Mouse (Mus musculus): ENCODE measurements around the gene Akirin1. TPM values are rescaled to one million over a fixed set of nuclear protein-coding genes. Genes with fewer than 3 reads are reported as not detected.
A peak's percentile ranks its signal among the peaks of the same experiment; 100 is the strongest.

Akirin1 gene
- polyA plus RNA-seq, 1 experiment from 2014 or later: 104 TPM

DNA sequence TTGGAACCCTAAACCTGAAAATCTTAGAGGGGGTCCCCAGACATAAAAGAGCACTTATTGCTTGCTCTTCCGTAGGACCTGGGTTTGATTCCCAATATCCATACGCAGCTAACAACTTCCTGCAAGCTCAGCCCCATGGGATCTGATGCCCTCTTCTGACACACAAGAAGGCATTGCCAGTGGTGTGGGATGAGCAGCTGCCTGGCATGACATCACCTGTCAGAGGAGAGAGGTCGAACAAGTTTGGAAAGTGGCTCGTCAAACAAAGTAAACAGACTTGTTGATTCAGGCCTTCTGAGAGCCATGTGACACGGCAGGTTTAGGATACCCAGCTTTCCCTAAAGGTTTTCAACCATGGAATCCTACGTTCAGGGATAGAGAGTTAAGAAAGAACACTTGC, 14.9 kb upstream of the Akirin1 start:
- Histone ChIP-seq H3K4me2 (replicated peaks; ENCODE audit: low read depth, low read length) (no peak overlapping the region), H3K4me1 (replicated peaks; ENCODE audit: control insufficient read depth, insufficient read depth, low read length) (no peaks in the 10 kb centered on the region), H3K27ac (ENCODE audit: low read depth, low read length) (no peak overlapping the region), H3K27me3 (ENCODE audit: control insufficient read depth, insufficient read depth, low read length) (no peaks in the 10 kb centered on the region), H3K4me3 (ENCODE audit: low read depth, low read length) (no peak overlapping the region), H3K9me3 (ENCODE audit: control insufficient read depth, low read length) (no peaks in the 10 kb centered on the region), H3K9ac (ENCODE audit: low read depth, low read length) (no peak overlapping the region), H3K36me3 (ENCODE audit: control insufficient read depth, insufficient read depth, low read length) (no peaks in the 10 kb centered on the region)
- no peak for DNase-seq (ENCODE audit: low spot score)
- WGBS: 79% methylated on average over 6 of the region's 6 CpGs
- ATAC-seq (ENCODE audit: low FRiP score): no peak

DNA sequence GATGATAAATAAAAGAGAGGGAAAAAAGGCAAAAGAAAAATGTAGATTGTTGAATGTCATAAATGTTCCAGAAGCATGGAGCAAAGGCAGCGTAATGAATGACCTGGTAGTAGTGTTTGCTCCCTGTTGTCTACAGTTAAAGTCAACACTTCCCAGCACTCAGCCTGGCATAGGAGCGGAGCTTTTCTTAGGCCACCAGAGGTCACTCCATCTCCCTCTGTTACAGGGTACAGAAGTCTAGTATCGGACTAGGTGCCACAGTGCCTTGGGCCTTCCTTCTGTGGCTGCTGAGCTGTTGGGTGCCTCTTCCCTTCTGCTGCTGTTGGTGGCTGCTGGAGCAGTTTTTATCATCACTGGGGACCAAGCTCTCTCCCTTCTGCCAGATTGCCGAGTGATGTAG, 8.2 kb upstream of the Akirin1 start:
- Histone ChIP-seq H3K36me3 (ENCODE audit: control insufficient read depth, insufficient read depth, low read length) (no peaks in the 10 kb centered on the region), H3K4me3 (ENCODE audit: low read depth, low read length) (no peak overlapping the region), H3K9me3 (ENCODE audit: control insufficient read depth, low read length) (no peaks in the 10 kb centered on the region), H3K27ac (ENCODE audit: low read depth, low read length) (no peak overlapping the region), H3K9ac (ENCODE audit: low read depth, low read length) (no peak overlapping the region), H3K4me2 (replicated peaks; ENCODE audit: low read depth, low read length) (no peak overlapping the region), H3K4me1 (replicated peaks; ENCODE audit: control insufficient read depth, insufficient read depth, low read length) (no peaks in the 10 kb centered on the region), H3K27me3 (ENCODE audit: control insufficient read depth, insufficient read depth, low read length) (no peaks in the 10 kb centered on the region)
- DNase-seq (ENCODE audit: low spot score): peak; percentile 10
- no peak for ATAC-seq (ENCODE audit: low FRiP score)
- WGBS: 63% methylated on average over 4 of the region's 4 CpGs

DNA sequence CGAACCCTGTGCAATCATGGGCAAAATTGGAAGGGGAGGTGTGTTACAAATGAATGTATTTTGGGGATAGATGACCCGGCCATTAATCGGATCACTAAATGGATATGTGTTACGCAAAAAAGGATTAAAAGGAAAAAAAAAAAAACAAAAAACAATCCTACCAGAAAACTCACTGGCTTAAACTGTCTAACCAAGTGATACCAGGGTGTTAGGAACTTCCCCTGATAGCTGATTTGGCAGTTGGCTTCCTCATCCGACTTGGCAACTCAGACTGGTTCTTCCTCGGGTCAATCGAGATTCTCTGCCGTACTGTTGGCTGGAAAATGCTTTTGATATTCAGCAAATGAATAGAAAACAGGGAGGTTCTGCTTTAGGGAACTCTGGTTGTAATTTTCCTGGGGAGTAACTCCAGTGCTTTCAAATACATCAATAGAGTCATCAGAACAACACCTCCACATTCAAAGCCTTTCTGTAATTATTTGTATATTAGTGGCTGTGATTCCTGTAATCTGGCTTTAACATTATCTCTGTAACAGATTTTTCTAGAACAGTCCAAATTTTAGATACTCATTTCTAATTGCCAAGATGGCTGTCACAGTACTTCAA, 665 bp upstream of the Akirin1 start:
- Histone ChIP-seq H3K9ac (ENCODE audit: low read depth, low read length) (peak overlapping the region; percentile 50), H3K4me2 (replicated peaks; ENCODE audit: low read depth, low read length) (peak overlapping the region; percentile 43), H3K9me3 (ENCODE audit: control insufficient read depth, low read length) (no peaks in the 10 kb centered on the region), H3K4me1 (replicated peaks; ENCODE audit: control insufficient read depth, insufficient read depth, low read length) (peaks cover 4% of the 10 kb centered on the region; the same call in 1 of the 2 replicates), H3K36me3 (ENCODE audit: control insufficient read depth, insufficient read depth, low read length) (no peaks in the 10 kb centered on the region), H3K27me3 (ENCODE audit: control insufficient read depth, insufficient read depth, low read length) (no peaks in the 10 kb centered on the region), H3K27ac (ENCODE audit: low read depth, low read length) (no peak overlapping the region), H3K4me3 (ENCODE audit: low read depth, low read length) (peak overlapping the region; percentile 92)
- ATAC-seq (ENCODE audit: low FRiP score) (no peak), DNase-seq (ENCODE audit: low spot score) (no peak)
- 3% methylated on average over 8 of the region's 8 CpGs for WGBS

DNA sequence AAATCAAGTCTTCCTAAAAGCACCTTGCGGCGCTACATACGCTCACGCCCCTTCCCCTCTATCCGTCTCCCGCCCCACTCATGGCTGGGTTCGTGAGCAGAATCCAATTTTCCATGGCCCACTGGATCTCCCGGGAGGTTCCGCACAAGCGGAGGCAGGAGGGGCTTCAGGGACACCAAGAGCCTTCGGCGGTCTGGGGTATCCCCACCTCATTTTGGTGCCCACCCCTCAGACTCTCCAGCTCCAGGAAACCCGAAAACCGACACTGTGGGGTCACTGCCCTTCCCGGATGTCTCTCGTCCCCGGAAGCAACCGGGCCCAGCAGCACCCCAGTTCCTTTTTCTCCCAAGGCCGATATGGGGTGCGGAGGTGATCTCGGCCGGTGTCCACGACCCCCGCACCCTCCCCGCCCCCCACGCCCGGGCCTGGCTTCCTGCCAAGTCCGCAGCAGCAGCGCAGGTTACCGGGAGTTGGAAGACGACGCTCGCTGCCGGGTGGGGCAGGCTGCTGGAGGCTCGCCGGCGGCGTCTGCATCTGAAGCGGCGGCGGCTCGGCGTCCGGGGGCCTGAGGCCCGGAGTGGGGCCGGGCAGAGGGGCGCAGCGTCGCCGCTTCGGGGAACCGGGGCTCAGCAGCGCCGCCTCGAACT, 538 bp downstream of the Akirin1 start:
- peak; percentile 86 for ATAC-seq (ENCODE audit: low FRiP score)
- Histone ChIP-seq H3K9ac (ENCODE audit: low read depth, low read length) (peak overlapping the region; percentile 70), H3K9me3 (ENCODE audit: control insufficient read depth, low read length) (no peaks in the 10 kb centered on the region), H3K4me1 (replicated peaks; ENCODE audit: control insufficient read depth, insufficient read depth, low read length) (peaks cover 4% of the 10 kb centered on the region; the same call in 1 of the 2 replicates), H3K4me3 (ENCODE audit: low read depth, low read length) (peak overlapping the region; percentile 92), H3K27ac (ENCODE audit: low read depth, low read length) (peak overlapping the region; percentile 86), H3K36me3 (ENCODE audit: control insufficient read depth, insufficient read depth, low read length) (no peaks in the 10 kb centered on the region), H3K27me3 (ENCODE audit: control insufficient read depth, insufficient read depth, low read length) (no peaks in the 10 kb centered on the region), H3K4me2 (replicated peaks; ENCODE audit: low read depth, low read length) (peak overlapping the region; percentile 59)
- DNase-seq (ENCODE audit: low spot score): peak; percentile 49
- WGBS: under 1% methylated on average over 45 of the region's 55 CpGs

DNA sequence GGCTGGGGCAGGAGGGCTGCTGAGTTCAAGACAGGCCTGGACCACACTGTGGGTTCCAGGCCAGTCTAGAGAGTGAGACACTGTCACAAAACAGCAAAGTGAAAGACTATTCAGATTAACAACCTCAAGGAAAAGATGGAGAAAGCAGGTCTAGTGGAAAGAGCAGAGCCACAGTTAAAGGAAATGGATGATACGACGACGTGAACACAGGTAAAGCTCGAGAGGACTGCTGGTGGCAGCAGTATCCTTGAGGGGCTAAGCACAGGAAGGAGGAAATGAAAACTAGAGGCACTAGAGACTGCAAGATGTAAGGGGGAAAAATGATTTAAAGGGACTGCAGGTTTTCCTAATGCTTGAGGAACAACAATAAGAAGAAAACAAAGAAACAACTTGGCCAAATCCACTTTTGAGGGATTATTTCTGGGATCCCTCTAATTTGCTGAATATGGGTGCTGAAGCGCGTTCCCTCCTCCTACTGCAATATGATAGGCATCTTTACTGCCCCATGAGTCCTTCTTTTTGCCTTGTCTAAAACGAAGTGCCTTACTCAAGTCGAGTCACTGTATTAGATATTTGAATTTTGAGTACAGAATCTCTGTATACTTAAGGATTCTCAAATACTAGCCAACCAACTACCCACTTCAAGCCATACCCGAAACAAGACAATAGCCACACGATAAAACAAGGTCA, 1.3 kb downstream of the Akirin1 start:
- no peaks in the 10 kb centered on the region for H3K9me3 ChIP-seq (ENCODE audit: control insufficient read depth, low read length)
- H3K4me1 ChIP-seq (replicated peaks; ENCODE audit: control insufficient read depth, insufficient read depth, low read length): peaks cover 4% of the 10 kb centered on the region; the same call in 1 of the 2 replicates
- H3K36me3 ChIP-seq (ENCODE audit: control insufficient read depth, insufficient read depth, low read length): no peaks in the 10 kb centered on the region
- WGBS: 23% methylated on average over 10 of the region's 10 CpGs
- ATAC-seq (ENCODE audit: low FRiP score) (no peak), DNase-seq (ENCODE audit: low spot score) (peak; percentile 6)
- peak overlapping the region; percentile 59 for H3K4me2 ChIP-seq (replicated peaks; ENCODE audit: low read depth, low read length)
- H3K27me3 ChIP-seq (ENCODE audit: control insufficient read depth, insufficient read depth, low read length): no peaks in the 10 kb centered on the region
- H3K9ac ChIP-seq (ENCODE audit: low read depth, low read length): peak overlapping the region; percentile 70
- H3K27ac ChIP-seq (ENCODE audit: low read depth, low read length): peak overlapping the region; percentile 86; the same call in 1 of the 2 replicates
- peak overlapping the region; percentile 92 for H3K4me3 ChIP-seq (ENCODE audit: low read depth, low read length)

DNA sequence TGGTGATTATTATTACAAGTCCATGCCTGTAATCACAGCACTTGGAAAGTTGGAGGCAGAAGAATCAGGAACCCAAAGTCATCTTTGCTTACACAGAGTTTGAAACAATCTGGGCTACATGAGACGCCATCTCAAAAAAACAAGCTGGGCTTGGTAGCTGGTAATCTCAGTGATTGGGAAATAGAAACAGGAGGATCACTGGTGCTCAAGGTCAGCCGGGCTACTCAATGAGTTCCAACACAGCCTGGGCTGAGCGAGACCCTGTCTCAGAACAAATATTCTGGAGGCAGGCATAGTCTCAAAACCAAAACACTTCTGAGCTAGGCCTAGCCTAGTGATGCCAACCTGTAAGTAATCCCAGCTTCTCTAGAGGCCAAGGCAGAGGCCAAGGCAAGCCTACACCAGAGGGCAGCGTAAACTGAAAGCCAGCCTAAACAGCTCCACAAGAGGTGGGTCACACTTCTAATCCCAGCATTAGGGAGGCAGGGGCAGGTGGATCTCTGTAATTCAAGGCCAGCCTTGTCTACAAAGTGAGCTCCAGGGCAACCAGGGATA, 4.8 kb downstream of the Akirin1 start:
- ATAC-seq (ENCODE audit: low FRiP score) (no peak), DNase-seq (ENCODE audit: low spot score) (no peak)
- no peak overlapping the region for H3K4me3 ChIP-seq (ENCODE audit: low read depth, low read length)
- no peak overlapping the region for H3K27ac ChIP-seq (ENCODE audit: low read depth, low read length)
- H3K4me2 ChIP-seq (replicated peaks; ENCODE audit: low read depth, low read length): no peak overlapping the region
- 0 out of 2 replicates have a peak, but pooled peaks cover 3% of the 10 kb centered on the region for H3K36me3 ChIP-seq (ENCODE audit: control insufficient read depth, insufficient read depth, low read length)
- H3K9me3 ChIP-seq (ENCODE audit: control insufficient read depth, low read length): no peaks in the 10 kb centered on the region
- H3K9ac ChIP-seq (ENCODE audit: low read depth, low read length): no peak overlapping the region
- peaks cover 4% of the 10 kb centered on the region; the same call in 1 of the 2 replicates for H3K4me1 ChIP-seq (replicated peaks; ENCODE audit: control insufficient read depth, insufficient read depth, low read length)
- 96% methylated on average over 4 of the region's 4 CpGs for WGBS
- no peaks in the 10 kb centered on the region for H3K27me3 ChIP-seq (ENCODE audit: control insufficient read depth, insufficient read depth, low read length)

DNA sequence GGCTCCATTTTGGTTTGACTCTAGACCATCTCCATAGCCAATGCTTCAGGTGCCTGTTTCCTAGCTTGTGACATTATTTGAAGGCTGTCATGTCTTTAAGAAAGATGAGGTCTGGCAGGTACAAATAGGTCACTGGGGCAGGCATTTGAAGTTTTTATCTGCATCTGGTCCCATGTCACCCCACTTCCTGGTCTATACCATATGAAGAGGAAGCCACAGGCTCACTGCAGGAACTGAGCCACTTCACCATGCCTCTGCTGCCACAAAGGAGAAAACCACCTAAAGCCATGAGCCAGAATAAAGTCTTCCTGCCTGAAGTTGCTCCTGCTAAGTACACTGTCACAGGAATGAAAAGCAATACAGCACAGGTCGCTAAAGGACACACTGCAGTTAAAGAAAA, 7.3 kb downstream of the Akirin1 start:
- H3K36me3 ChIP-seq (ENCODE audit: control insufficient read depth, insufficient read depth, low read length): peaks cover 7% of the 10 kb centered on the region; the same call in 1 of the 2 replicates
- DNase-seq (ENCODE audit: low spot score): no peak
- WGBS: 75% methylated on average over 1 of the region's 1 CpGs

DNA sequence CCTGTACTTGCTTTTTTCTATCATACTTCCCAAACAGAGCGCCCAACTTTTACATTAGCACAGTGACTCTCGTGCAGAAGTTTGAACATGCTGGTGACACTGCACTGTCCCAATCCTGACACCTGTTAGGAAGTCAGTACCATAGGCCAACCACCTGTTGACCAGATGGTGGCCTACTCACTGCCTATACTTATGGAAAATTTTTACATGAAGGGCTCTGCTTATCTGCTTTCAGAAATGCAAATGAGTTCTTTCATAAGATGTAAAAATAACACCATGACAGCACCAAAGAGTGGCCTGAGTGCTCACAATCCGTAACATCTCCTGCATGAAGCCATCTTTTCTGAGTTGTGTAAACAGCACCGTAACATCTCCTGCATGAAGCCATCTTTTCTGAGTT, 11.4 kb downstream of the Akirin1 start:
- no peak overlapping the region for H3K4me2 ChIP-seq (replicated peaks; ENCODE audit: low read depth, low read length)
- no peak overlapping the region for H3K4me3 ChIP-seq (ENCODE audit: low read depth, low read length)
- no peak overlapping the region for H3K27ac ChIP-seq (ENCODE audit: low read depth, low read length)
- H3K9ac ChIP-seq (ENCODE audit: low read depth, low read length): no peak overlapping the region
- ATAC-seq (ENCODE audit: low FRiP score) (no peak), DNase-seq (ENCODE audit: low spot score) (no peak)
- no peaks in the 10 kb centered on the region for H3K4me1 ChIP-seq (replicated peaks; ENCODE audit: control insufficient read depth, insufficient read depth, low read length)
- peaks cover 9% of the 10 kb centered on the region; the same call in 1 of the 2 replicates for H3K36me3 ChIP-seq (ENCODE audit: control insufficient read depth, insufficient read depth, low read length)
- no peaks in the 10 kb centered on the region for H3K27me3 ChIP-seq (ENCODE audit: control insufficient read depth, insufficient read depth, low read length)
- no peaks in the 10 kb centered on the region for H3K9me3 ChIP-seq (ENCODE audit: control insufficient read depth, low read length)
- WGBS: 96% methylated on average over 4 of the region's 4 CpGs

More for the DNA sequence above, 7.3 kb downstream of the Akirin1 start:
- ATAC-seq (ENCODE audit: low FRiP score): no peak
- no peak overlapping the region for H3K9ac ChIP-seq (ENCODE audit: low read depth, low read length)
- no peaks in the 10 kb centered on the region for H3K27me3 ChIP-seq (ENCODE audit: control insufficient read depth, insufficient read depth, low read length)
- H3K4me2 ChIP-seq (replicated peaks; ENCODE audit: low read depth, low read length): no peak overlapping the region
- no peaks in the 10 kb centered on the region for H3K4me1 ChIP-seq (replicated peaks; ENCODE audit: control insufficient read depth, insufficient read depth, low read length)
- H3K4me3 ChIP-seq (ENCODE audit: low read depth, low read length): no peak overlapping the region
- H3K9me3 ChIP-seq (ENCODE audit: control insufficient read depth, low read length): no peaks in the 10 kb centered on the region
- H3K27ac ChIP-seq (ENCODE audit: low read depth, low read length): no peak overlapping the region
